Mouse (Mus musculus): ENCODE data around the gene Kmt5c.
A peak's percentile ranks its signal among the peaks of the same experiment; 100 is the strongest.
"Not testable (repeated sequence)": the region's sequence is repeated elsewhere in the genome, so short reads cannot be mapped to it uniquely, and the experiment has no call there.

The Kmt5c gene

GRCm38 (mm10) chr7:4789436-4789935 is 49.6 kb downstream of the Kmt5c start, which contains the start of gene Tmem238:
TSS of gene Tmem238 (minus strand) at chr7:4789656.
- no peak for DNase-seq (ENCODE audit: low spot score)

DNA sequence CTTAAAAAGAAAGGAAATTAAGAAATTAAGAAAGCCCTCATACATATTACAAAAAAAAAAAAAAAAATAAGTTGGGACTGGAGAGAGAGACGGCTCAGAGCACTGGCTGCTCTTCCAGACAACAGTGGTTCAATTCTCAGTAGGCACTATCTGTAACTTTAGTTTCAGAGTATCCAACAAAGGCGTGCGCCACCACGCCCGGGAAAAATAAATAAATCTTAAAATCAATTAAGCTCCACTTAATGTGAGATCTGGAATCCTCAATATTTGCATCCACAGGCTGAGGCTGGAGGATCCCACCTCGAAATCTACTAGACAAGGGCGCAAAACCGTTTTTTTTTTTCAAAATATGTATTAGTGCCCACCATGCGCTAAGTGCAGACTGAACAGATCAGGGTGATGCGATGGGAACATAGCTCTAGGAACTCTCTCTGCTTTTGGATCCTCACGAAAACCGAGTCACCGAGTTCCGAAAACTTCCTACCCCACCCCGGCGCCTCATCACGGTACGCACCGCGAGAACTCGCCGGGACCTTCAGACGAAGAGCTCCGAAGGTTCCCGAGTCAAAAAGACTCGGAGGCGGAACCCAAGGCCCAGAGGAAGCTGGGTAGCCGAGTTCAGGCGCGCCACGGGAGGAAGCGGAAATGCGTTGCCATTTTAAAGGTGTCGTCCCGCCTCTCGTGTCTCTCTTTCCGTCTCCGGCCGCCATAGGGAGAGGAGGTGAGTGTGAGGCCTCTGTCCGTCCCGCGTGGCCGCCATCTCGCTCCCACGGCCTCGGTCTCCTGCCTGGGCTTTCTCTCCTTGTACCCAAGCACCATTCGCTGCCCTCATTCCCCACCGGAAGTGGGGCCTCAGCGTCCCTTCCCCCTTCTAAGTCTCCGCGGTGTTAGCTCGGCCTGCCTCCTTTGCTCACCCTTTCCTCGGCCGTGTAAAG is 52.6 kb downstream of the Kmt5c start, which contains the start of gene Rpl28:
Gene Rpl28 (plus strand): TSS at position 597 of the 935 bp plus-strand sequence.
- peak; percentile 92 for DNase-seq (ENCODE audit: low spot score)

DNA sequence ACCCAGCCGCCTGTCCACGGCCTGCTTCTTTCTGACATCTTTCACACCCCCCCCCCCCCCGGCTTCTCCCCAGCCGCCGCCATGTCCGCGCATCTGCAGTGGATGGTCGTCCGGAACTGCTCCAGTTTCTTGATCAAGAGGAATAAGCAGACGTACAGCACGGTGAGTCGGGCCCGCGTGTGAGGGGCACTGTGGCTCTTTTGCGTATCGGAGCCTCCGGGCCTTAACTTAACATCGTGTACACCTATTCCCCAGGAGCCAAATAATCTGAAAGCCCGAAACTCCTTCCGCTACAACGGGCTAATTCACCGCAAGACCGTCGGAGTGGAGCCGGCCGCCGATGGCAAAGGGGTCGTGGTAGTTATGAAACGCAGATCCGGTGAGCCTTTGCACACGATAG is 53.3 kb downstream of the Kmt5c start:
- not testable (repeated sequence) for DNase-seq (ENCODE audit: low spot score)

GRCm38 (mm10) chr7:4793674-4794073 is 53.8 kb downstream of the Kmt5c start:
- no peak for DNase-seq (ENCODE audit: low spot score)

DNA sequence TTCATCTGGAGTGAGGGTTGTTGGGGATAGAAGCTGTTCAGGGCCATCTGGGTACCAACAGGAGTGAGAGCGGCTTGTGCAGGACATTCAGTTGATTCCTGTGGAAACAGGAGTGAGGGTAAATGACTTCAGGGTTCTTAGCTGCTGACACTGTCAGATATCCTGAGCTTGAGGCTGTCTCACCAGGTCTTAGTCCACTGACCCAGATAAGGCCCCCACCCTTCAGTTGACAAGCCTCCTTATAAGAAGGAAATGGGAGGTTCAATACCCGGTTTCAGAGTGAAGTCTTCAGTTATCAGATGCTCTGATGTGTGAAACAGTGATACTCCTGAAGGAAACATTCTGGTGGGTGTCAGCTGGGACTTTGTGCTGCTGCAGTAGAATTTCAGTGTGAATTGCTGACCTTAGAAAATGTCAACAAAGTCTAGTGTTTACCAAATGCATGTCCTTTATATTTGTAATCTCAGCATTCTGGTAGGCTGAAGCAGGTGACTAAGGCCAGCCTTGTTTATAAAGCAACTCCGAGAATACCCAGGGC is 54.8 kb downstream of the Kmt5c start:
- DNase-seq (ENCODE audit: low spot score), result no peak

DNA sequence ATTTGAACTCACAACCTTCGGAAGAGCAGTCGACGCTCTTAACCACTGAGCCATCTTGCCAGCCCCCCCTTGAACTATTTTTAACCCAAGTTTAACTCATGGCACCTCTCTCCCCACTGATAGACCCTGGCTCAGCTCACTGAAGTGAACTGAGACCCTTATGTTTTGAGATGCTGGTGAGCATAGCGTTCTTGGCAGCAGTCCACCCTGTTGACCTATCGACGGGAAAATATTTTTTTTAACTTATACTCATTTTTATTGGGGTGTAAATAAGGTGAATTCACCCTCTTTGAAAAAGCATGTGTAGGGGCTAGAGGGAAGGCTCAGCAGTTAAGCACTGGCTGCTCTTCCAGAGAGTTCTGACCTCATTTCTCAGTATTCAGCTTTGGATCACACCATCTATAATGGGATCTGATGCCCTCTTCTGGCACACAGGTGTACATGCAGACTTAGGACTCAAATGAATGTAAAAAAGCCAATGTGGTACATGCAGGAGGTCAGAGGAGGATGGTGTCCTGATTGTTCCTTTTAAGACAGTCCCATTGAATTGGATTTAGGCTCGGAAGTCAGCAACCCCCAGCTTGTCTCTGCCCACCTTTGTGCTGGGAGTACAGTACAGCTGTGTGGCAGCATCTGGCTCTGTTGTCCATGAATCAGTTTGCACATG is 56.0 kb downstream of the Kmt5c start:
- DNase-seq (ENCODE audit: low spot score), result no peak
